Mouse (Mus musculus) cerebellum, adult (tissue): ENCODE data around the gene Msmp.
"Not testable (repeated sequence)": the region's sequence is repeated elsewhere in the genome, so short reads cannot be mapped to it uniquely, and the experiment has no call there.

Source experiments
- ATAC-seq: cut with Nextera tagmentation; 2 replicates; pipeline ENCODE4 v1.9.2; 2017; ENCODE audit warnings: mild to moderate bottlenecking, moderate library complexity, mixed read lengths; ENCODE audit not compliant: insufficient number of reproducible peaks, low FRiP score, low TSS enrichment

The Msmp gene

GRCm38 (mm10) chr4:43562769-43563600 lies 21.3 kb downstream of the Msmp start:
- ATAC-seq: peak; percentile 9; the same call in 1 of the 2 replicates

GRCm38 (mm10) chr4:43561997-43562768 lies 22.1 kb downstream of the Msmp start, which contains the start of the genes Creb3 and Tln1:
Creb3 (plus strand) TSS chr4:43562332.
Tln1 (minus strand) TSS chr4:43562691.
- peak; percentile 91 for ATAC-seq

- peak; percentile 13; the same call in 1 of the 2 replicates for ATAC-seq
These were observed 22.8 kb downstream of the Msmp start for GRCm38 (mm10) chr4:43561436-43561996.

GRCm38 (mm10) chr4:43560976-43561375 lies 23.3 kb downstream of the Msmp start:
- ATAC-seq: no peak

GRCm38 (mm10) chr4:43560243-43560611 lies 24.1 kb downstream of the Msmp start:
- no peak for ATAC-seq

- ATAC-seq: no peak
These were observed 24.6 kb downstream of the Msmp start for GRCm38 (mm10) chr4:43559519-43560242.

- ATAC-seq: no peak
These were observed 25.5 kb downstream of the Msmp start for GRCm38 (mm10) chr4:43558631-43559356.

GRCm38 (mm10) chr4:43558028-43558630 lies 26.2 kb downstream of the Msmp start:
- ATAC-seq: no peak

GRCm38 (mm10) chr4:43555926-43556325 lies 28.4 kb downstream of the Msmp start:
- ATAC-seq: no peak

GRCm38 (mm10) chr4:43553891-43554290 lies 30.4 kb downstream of the Msmp start:
- no peak for ATAC-seq

GRCm38 (mm10) chr4:43552437-43552836 lies 31.9 kb downstream of the Msmp start:
- no peak for ATAC-seq

- ATAC-seq: not testable (repeated sequence)
These were observed 32.4 kb downstream of the Msmp start for GRCm38 (mm10) chr4:43551854-43552253.

- no peak for ATAC-seq
These were observed 35.2 kb downstream of the Msmp start for GRCm38 (mm10) chr4:43549055-43549454.

GRCm38 (mm10) chr4:43547160-43547559 lies 37.1 kb downstream of the Msmp start:
- ATAC-seq: no peak

GRCm38 (mm10) chr4:43546375-43547047 lies 37.8 kb downstream of the Msmp start:
- ATAC-seq: no peak

- ATAC-seq: no peak
These were observed 42.2 kb downstream of the Msmp start for GRCm38 (mm10) chr4:43542044-43542443.

- ATAC-seq: no peak
These were observed 48.3 kb downstream of the Msmp start for GRCm38 (mm10) chr4:43536031-43536430.

GRCm38 (mm10) chr4:43535628-43536027 lies 48.7 kb downstream of the Msmp start:
- ATAC-seq: no peak

GRCm38 (mm10) chr4:43533270-43533669 lies 51.0 kb downstream of the Msmp start:
- no peak for ATAC-seq
